22 mouse cellular contexts compared by ENCODE assay signal in genomic region chr2:154591239-154591638, GRCm38 (mm10). TPM values are rescaled to one million over a fixed set of nuclear protein-coding genes. Genes with fewer than 3 reads are reported as not detected.
A peak's percentile ranks its signal among the peaks of the same experiment; 100 is the strongest.
DNase-seq lines count a peak whose midpoint lies in the region; ATAC-seq and TF ChIP-seq lines count a peak whose summit lies in the region.
"Had no signal": no experiment of that assay in that cellular context is flagged by ENCODE, and none has a peak within 500 bp of the region (broad histone marks: within the 10 kb centered on the region; RNA-seq: fewer than 3 reads in every experiment).

No protein-coding gene starts in this region.

- H3K4me3 ChIP-seq in liver, adult 2 months (ENCODE audit: insufficient read depth, low read depth, low read length), result no peak overlapping the region
- no peak overlapping the region for H3K4me3 ChIP-seq in liver, embryonic 12.5 days

- H3K79me2 ChIP-seq in liver, adult 2 months (ENCODE audit: control insufficient read depth, insufficient read depth, low read length), result no peaks in the 10 kb centered on the region

- no peaks in the 10 kb centered on the region for H3K27me3 ChIP-seq in liver, adult 2 months (ENCODE audit: control insufficient read depth, insufficient read depth, low read length)
- no peaks in the 10 kb centered on the region for H3K27me3 ChIP-seq in liver, embryonic 12.5 days (replicated peaks)
- H3K27me3 ChIP-seq: CH12.LX, Patski had no signal

- H3K36me3 ChIP-seq in liver, adult 2 months (ENCODE audit: control insufficient read depth, insufficient read depth, low read length), result peaks cover 62% of the 10 kb centered on the region
- H3K36me3 ChIP-seq in liver, embryonic 12.5 days, result peaks cover 67% of the 10 kb centered on the region

- 15% methylated on average over 3 of the region's 3 CpGs for WGBS in liver, adult 2 months
- WGBS in liver, embryonic 12.5 days (ENCODE audit: insufficient replicate concordance), result 66% methylated on average over 3 of the region's 3 CpGs

- TF ChIP-seq CTCF in liver, adult 2 months (IDR thresholded peaks at IDR 0.05; ENCODE audit: low read depth, low read length), result no peak

- H3K9me3 ChIP-seq in liver, embryonic 12.5 days (replicated peaks), result 0 out of 2 replicates have a peak, but pooled peaks cover 3% of the 10 kb centered on the region
- H3K9me3 ChIP-seq: G1E had no signal

- TF ChIP-seq POLR2A in liver, adult 2 months (IDR thresholded peaks at IDR 0.05; ENCODE audit: extremely low read depth, insufficient read depth, low read length), result no peak

- no peak overlapping the region for H3K4me2 ChIP-seq in liver, embryonic 12.5 days

- peak overlapping the region; percentile 27; the same call in 1 of the 2 replicates for H3K27ac ChIP-seq in liver, adult 2 months (replicated peaks; ENCODE audit: insufficient read depth, low read depth, low read length)
- H3K27ac ChIP-seq in liver, embryonic 12.5 days, result no peak overlapping the region

- peak; percentile 80 for DNase-seq in liver, adult 2 months (ENCODE audit: extremely low read depth, low read depth, low spot score)
- peak; percentile 64 for DNase-seq in adipocyte (ENCODE audit: low spot score)
- DNase-seq in layer of hippocampus, postnatal 14 days (ENCODE audit: low spot score in 2 of 2), result no peak
- DNase-seq: adrenal gland, adult 2 months; adrenal gland, adult 8-10 months; adrenal gland, postnatal 10 days; adrenal gland, postnatal 14 days; adrenal gland, postnatal 25 days; adrenal gland, postnatal 36 days; B cell, adult 2 months; cerebellum, adult 11 months; cerebellum, adult 11-12 months; cerebellum, adult 18-20 months; cerebellum, adult 2 months had no signal

- no peak for ATAC-seq in liver, embryonic 12.5 days
- ATAC-seq: activated CD4-positive, CD25-positive, alpha-beta regulatory T cell, adult 4 months; CD4-positive, CD25-positive, alpha-beta regulatory T cell, adult 4 months; Patski had no signal

- peaks cover 9% of the 10 kb centered on the region; the same call in 1 of the 2 replicates for H3K4me1 ChIP-seq in liver, adult 2 months (ENCODE audit: control insufficient read depth, insufficient read depth, low read length)
- no peaks in the 10 kb centered on the region for H3K4me1 ChIP-seq in liver, embryonic 12.5 days

- no peak overlapping the region for H3K9ac ChIP-seq in liver, adult 2 months (ENCODE audit: low read depth, low read length)
- H3K9ac ChIP-seq in liver, embryonic 12.5 days, result no peak overlapping the region

RNA-seq across cellular contexts. Expression of gene Pxmp4, which starts 12.3 kb away (rescaled TPM):
- total RNA-seq in liver, adult 2 months (2014; rRNA removed), result 39.9 and 51.1 TPM in 2 replicates
- 127 and 134 TPM in 2 replicates for polyA plus RNA-seq in liver, adult 2 months (2012; rRNA removed)
- polyA plus RNA-seq in liver, embryonic 12.5 days (2016; fragmentation: Nextera tagmentation; extraction: Ambion mirVana), result 24.5 and 26.1 TPM in 2 replicates
- 10 to 100 TPM; 17.2 to 19.8 TPM for total RNA-seq in layer of hippocampus, postnatal 14 days (2021)

RNA-seq across cellular contexts. Expression of gene E2f1, which starts 21.5 kb away (rescaled TPM):
- 1.1 and 2.3 TPM in 2 replicates for total RNA-seq in liver, adult 2 months (2014; rRNA removed)
- 2.4 and 3.8 TPM in 2 replicates for polyA plus RNA-seq in liver, adult 2 months (2012; rRNA removed)
- 27.0 and 27.4 TPM in 2 replicates for polyA plus RNA-seq in liver, embryonic 12.5 days (2016; fragmentation: Nextera tagmentation; extraction: Ambion mirVana)
- total RNA-seq in layer of hippocampus, postnatal 14 days (2021), result 1 to 10 TPM; 7.1 to 8.0 TPM

RNA-seq across cellular contexts. Expression of gene Zfp341, which starts 21.9 kb away (rescaled TPM):
- 0.18 and 1.0 TPM in 2 replicates for total RNA-seq in liver, adult 2 months (2014; rRNA removed)
- 3.2 TPM in 2 replicates for polyA plus RNA-seq in liver, adult 2 months (2012; rRNA removed)
- polyA plus RNA-seq in liver, embryonic 12.5 days (2016; fragmentation: Nextera tagmentation; extraction: Ambion mirVana), result 2.2 TPM in 2 replicates
- total RNA-seq in layer of hippocampus, postnatal 14 days (2021), result 10 to 100 TPM in 1 of 2 experiments, 1 to 10 TPM in 1; 9.8 to 11.3 TPM

RNA-seq across cellular contexts. Expression of gene 4930519P11Rik, which starts 22.0 kb away (rescaled TPM):
- total RNA-seq in liver, adult 2 months (2014; rRNA removed), result not detected in 2 replicates
- polyA plus RNA-seq in liver, adult 2 months (2012; rRNA removed), result 0.37 TPM in 1 of 2 replicates, not detected in the other
- 0.45 TPM in 1 of 2 replicates, not detected in the other for polyA plus RNA-seq in liver, embryonic 12.5 days (2016; fragmentation: Nextera tagmentation; extraction: Ambion mirVana)
- total RNA-seq in layer of hippocampus, postnatal 14 days (2021), result not detected
- total RNA-seq: adrenal gland, adult 18-20 months; adrenal gland, postnatal 10 days; adrenal gland, postnatal 14 days; CH12.LX; G1E; MEL had no signal
- polyA plus RNA-seq: activated CD4-positive, CD25-positive, alpha-beta regulatory T cell, adult 4 months; CD4-positive, CD25-positive, alpha-beta regulatory T cell, adult 4 months; cerebellum, adult 2 months had no signal

RNA-seq across cellular contexts. Expression of gene Necab3, which starts 32.5 kb away (rescaled TPM):
- 0.09 and 0.13 TPM in 2 replicates for total RNA-seq in liver, adult 2 months (2014; rRNA removed)
- 0.09 TPM in 1 of 2 replicates, not detected in the other for polyA plus RNA-seq in liver, adult 2 months (2012; rRNA removed)
- 1.0 and 1.3 TPM in 2 replicates for polyA plus RNA-seq in liver, embryonic 12.5 days (2016; fragmentation: Nextera tagmentation; extraction: Ambion mirVana)
- total RNA-seq in layer of hippocampus, postnatal 14 days (2021), result 10 to 100 TPM; 27.7 to 28.0 TPM

Comparison
In these comparisons a context has a peak if more than half of its experiments do, and no peak if none do; other contexts are left out.
1. DNase-seq: peak in liver, adult 2 months (single experiment) and adipocyte (single experiment); none in layer of hippocampus, postnatal 14 days (0 of 2).